Mouse (Mus musculus): ENCODE results near the gene Socs7.
"Not testable (repeated sequence)": the region's sequence is repeated elsewhere in the genome, so short reads cannot be mapped to it uniquely, and the experiment has no call there.

Socs7 gene

DNA sequence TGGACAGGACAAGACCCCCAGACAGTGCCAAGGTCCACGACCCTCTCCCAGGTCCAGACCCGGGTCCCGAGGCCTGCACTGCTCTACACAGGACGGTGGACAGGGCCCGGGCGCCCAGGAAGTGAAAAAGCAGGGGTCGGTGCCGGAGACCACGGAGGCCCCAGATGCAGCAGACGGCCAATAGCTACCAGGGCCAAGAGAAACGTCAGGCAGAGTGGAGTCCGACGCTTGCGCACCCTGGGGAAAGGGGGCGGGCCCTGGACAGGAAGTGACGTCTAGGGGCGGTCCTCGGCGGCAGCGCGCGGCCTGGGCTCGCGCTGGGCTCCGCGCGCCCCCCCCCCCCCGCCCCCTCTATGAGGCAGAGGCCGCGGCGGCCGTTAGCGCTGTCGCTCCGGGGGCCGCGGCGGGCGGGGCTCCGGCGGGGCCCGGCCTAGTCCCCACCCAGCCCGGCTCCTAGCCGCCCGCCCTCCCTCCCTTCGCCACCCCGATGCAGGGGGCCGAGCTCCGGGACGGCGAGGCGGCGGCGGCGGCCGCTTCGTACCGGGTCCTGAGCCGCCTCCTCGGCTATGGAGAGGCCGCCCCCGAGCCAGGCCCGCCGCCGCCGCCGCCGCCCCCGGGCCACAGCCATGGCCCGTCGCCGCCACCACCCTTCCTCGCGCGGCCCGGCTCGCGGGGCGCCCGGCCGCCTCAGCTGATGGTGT is at the start of gene Socs7:
Gene Socs7 (plus strand): TSS at position 604 of the 701 bp plus-strand sequence.
- peak; percentile 89 to 95 for DNase-seq

DNA sequence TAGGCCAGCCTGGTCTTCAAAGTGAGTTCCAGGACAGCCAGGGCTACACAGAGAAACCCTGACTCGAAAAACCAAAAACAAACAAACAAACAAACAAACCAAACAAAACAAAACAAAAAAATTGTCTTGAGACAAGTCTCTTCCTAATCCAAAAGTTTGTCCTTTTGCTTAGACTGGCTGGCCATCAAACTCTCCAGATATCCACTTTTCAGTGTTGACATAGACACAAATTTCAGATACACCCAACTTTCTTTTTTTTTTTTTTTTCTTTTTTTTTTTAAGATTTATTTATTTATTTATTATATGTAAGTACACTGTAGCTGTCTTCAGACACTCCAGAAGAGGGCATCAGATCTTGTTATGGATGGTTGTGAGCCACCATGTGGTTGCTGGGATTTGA is 49.5 kb upstream of the Socs7 start:
- not testable (repeated sequence) for DNase-seq

DNA sequence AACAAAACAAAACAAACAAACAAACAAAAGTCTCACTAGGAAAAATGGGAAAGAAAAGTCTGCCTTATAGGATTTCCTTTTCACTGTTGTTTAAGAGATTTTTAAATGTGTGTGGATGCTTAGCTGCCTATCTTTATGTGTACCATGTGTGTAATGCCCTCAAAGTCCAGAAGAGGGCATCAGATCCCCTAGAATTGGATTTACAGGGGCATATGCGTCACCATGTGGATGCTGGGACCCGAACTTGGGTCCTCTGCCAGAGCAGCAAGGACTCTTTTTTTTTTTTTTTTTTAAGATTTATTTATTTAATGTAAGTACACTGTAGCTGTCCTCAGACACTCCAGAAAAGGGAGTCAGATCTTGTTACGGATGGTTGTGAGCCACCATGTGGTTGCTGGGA is 48.2 kb upstream of the Socs7 start:
- no peak for DNase-seq

DNA sequence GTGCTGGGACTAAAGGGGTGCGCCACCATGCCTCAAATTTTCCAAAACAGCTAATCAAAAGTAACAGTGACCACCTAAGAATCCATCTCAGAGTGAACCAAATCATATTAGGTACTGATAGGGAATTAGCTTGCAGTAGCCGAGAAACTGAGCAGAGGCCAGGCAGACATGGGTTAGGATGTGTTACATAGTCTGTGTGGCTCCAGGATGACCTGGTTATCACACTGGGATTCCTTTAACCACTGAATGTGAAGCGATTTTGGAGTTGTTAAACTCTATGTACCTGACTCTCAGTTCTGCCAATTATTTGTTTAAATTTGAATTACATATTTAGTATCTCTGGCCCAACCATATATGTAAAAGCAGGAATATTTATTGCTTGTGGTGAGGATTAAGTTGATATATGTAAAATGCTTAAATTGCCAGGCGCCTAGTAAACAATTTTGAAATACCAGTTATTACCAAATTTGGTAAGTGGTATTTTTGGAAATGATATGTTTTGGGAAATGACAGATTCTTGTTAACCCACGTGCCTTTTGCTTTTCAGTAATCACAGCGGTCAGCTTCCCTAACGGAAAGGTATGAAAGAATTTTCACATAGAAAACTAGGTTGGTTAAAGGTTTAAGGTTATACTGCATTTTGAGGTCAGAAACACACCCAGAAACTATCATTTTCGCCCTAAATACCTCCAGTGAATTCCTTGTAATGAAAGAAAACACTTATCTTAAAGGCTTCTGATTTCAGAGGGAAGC is 47.4 kb upstream of the Socs7 start:
- DNase-seq, result no peak

DNA sequence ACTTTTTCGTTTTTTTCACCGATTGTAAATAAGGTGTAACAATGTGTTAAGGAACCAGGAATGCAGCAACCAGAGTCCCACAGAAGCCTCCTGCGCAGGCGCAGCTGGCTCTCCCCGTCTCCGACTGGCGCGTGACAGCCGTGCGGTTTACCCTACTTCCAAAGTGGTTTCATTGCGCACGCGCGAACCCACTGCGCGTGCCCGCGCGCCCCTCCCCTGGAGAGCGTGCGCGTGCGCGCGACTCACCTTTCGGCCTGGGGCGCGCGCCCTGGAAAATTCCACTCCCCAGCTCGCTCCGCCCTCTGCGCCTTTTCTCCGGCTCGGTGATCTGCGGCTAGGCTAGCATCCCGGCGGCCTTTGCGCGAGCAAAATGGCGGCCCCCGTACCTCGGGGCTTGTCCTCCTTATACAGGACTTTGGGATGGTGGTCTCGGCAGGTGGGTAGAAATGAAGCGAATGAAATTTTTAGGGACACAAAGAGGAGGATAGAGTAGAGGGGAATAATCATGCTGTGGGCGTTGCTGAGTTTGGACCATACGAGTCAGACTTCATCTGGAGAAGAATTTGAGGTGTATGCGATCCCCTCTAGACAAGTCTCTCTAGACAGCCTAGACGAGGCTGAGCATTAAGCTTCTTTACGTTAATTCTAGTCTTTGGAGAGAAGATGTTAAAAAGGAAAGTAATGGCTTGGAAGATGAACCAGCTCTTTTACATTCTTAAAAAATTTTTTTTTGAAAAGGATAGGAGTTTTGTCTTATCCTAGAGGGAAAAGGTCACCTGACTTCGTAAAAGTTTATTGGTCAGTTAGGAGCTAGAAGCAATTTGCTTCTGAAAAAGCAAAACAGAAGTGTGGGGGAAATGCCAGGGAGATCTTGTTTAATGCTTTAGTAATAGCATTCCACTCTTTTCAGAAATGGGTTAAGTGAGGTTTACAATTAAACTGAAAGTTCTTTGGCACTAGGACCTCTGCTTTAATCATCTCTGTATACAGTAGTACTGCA is 46.5 kb upstream of the Socs7 start, which contains the start of gene Mrpl45:
Gene Mrpl45 (plus strand): TSS at position 213 of the 1,000 bp plus-strand sequence.
- DNase-seq, result peak; percentile 97 to 99

DNA sequence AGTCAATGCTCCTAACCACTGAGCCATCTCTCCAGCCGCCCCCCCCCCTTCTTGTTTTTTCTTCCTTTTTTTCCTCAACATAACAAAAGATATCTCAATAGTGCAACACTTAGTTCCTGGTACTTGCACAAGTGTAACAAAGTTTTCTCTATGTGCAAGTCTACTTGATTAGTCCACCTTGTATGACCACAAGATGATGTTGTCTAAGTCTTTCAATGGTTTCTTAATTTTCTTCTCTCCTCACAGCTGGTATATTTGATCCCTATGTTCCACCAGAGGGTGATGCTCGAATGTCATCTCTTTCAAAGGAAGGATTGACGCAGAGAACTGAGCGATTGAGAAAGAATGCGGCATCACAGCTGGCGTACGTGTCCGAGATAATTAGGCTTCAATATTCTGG is 41.2 kb upstream of the Socs7 start:
- DNase-seq, result no peak

DNA sequence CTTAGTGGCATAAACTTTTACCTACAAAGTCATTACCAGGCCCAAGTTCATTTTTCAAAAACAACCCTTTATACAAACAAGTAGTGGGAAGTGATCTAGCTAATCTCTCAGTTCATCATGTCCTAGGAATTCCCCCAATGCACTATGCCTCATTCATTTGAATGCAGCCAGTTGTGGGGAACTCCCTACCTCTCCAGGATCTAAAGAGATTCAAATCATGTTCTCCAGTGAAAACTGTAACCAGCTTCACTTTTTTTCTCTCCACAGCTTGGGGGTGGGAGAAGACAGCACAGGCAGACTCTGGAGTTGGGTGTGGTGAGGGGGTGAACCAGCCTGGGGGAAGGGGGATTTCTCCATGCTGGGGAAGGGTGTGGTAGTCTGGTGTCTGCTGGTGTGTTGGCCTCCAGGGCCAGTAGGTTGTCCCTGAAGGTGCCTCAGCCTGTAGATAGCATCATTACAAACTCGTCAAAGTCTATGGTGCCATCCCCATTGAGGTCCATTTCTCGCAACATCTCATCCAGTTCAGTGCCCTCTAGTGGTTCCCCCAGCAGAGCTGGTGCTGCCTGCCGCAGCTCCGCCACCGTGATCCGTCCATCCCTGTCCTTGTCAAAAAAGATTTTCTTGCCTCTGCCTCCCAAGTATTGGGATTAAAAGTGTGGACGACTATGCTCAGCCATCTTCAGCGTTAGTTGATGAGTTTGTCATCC is 40.3 kb upstream of the Socs7 start:
- not testable (repeated sequence) for DNase-seq

DNA sequence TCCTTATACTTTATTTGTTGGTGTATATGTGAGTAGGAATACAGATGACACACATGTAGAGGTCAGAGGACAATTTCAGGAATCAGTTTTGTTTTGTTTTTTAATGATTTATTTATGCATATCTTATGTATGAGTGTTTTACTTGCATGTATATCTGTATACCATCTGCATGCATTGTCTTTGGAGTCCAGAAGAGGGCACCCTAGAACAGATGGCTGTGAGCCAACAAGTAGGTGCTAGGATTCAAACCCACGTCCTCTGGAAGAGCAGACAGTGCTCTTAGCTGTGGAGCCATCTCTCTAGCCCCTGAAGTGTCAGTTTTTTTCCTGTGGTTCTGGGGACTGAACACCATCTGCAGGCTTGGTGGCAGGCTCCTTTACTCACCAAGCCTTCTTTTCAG is 37.1 kb upstream of the Socs7 start:
- DNase-seq, result no peak

DNA sequence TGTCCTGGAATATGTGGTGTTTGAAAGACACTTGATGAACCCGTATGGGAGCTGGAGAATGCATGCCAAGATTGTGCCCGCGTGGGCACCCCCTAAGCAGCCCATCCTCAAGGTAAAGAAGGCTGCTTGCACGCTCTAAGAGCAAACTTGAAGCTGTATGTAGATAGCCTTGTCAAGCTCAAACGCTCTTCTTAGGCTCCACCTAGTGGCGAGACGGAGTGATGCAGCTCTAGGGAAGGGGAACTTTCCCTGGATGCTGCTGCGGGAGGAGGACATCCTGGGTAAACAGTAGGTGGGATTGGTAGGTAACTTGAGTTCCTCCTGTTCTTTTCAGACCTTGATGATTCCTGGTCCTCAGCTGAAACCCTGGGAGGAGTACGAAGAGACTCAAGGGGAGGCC is 34.2 kb upstream of the Socs7 start:
- DNase-seq, result peak; percentile 21 to 58

DNA sequence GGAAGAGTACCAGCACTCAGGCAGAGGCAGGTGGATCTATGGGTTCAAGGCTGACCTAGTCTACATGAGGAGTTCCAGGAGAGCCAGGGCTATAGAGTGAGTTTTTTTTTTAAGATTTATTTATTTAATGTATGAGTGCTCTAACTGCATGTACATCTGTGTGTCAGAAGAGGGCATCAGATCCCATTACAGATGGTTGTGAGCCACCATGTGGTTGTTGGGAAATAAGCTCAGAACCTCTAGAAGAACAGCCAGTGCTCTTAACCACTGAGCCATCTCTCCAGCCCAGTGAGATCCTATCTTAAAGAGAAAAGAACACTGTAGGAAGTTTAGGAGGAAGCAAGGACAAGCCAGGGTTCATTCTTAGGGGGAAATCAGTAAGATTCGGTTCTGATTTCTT is 32.0 kb upstream of the Socs7 start:
- no peak for DNase-seq

DNA sequence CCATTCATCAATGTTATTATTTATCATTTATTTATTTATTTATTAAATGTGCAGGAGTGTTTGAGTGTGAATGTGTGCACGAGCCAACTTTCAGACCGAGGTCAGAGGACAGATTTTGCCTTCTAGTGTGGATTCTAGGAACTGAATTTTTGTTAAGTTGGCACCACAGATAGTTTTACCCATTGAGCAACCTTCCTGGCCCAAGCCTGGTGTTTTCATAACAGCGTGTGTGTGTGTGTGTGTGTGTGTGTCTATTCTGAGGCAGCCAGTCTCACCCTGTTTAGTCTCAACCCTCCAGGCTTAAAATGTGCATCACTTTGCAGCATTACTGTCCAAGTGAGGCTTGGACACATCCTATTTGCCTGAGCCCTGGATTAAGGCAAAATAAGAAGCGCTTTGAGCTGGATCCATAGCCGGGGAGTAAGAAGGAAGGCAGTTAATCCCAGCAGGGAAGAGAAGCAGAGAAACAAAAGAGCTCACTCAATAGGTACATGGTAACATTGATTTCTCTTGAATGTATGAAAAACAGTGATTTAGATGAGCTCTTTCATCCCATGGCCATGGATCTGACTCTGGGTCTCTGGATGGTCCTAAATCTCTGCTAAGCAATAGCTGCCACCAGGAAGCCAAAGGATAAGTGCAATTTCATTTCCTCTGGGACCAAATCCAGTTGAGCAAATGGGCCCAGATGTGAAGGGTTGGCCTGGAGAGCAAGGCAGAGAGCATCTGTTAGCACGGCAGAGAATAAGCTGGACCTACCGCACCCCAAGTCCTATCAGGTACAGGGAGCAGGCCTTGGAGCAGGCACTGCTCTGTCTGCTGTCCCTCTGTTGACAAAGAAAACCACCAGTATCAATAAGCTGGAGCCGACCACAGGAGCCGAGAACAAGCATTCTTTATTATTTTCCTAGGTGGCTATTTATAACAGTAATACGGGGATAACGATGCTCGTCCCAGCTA is 30.8 kb upstream of the Socs7 start:
- no peak for DNase-seq

DNA sequence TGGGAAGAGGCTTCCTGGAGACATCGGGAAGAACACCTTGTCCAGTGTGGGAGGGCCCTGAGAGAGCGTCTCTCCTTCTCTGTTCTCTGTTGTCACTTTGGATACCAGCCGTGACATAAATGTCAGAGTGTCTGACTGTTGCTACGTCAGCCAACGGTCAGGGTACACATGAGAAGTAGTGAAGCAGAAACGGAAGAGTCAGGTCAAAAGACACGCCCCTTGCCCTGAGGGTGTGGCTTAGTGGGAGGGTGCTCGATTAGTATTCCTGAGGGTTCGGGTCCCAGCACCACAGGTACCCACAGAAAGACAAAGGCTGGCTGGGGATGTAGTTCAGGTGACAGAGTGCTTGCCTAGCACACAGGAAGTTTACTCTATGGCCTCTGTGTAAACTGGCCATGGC is 29.3 kb upstream of the Socs7 start:
- no peak for DNase-seq

DNA sequence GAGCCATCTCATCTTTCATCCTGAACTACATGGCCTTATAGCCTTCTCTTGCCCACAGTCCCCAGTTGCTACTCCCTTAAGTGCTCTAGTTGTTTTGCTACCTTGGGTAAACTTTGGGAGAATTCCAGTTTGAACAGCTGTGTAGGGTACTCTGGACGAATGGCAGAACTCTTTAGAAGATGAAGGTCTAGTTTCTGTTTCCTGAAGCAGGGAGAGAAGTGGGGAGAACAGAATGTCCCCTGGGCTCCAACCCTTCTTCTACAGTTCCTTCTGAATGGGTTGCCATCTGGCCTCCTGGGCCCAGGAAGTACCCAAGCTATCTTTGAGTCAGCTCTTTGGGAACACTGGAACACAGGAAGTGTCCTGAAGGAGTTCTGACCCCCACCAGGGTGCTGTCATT is 28.5 kb upstream of the Socs7 start:
- DNase-seq, result no peak

DNA sequence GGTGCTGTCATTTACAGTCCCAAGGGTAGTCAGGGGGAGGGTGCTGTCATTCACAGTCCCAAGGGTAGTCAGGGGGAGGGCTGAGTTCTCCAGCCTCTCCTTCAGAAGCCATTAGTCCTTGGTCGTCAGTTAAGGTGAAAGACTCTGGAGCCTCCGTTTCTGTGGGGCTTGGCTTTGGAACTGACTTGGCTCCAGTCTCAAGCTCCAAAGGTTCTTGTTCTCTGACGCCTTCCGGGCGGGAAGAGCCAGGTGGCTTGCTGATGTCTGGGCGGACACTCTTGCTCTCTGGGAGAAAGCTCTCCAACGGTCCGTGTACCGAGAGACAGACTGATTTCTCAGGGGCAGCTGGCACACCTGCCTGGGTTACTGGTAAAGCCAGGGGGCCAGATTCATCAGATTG is 28.0 kb upstream of the Socs7 start:
- no peak for DNase-seq

DNA sequence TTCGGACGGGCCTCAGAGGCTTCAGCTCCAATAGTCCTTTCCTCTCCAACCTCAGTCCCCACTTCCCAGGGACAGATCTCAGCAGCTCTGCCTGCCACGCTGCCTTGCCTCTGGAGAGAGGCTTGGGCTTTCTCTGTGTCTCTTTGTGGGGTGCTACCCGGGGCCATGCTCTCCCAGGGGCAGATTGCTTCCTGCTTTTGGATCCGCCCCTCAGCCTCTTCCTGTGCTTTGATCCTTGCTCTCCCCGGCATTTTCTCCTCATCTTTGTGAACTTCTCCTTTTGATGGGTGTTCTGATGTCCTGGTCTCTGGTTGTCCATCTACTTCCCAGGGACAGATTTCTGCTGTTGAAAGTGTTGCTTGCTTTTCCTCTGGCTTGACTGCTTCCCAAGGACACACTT is 26.1 kb upstream of the Socs7 start:
- no peak for DNase-seq

DNA sequence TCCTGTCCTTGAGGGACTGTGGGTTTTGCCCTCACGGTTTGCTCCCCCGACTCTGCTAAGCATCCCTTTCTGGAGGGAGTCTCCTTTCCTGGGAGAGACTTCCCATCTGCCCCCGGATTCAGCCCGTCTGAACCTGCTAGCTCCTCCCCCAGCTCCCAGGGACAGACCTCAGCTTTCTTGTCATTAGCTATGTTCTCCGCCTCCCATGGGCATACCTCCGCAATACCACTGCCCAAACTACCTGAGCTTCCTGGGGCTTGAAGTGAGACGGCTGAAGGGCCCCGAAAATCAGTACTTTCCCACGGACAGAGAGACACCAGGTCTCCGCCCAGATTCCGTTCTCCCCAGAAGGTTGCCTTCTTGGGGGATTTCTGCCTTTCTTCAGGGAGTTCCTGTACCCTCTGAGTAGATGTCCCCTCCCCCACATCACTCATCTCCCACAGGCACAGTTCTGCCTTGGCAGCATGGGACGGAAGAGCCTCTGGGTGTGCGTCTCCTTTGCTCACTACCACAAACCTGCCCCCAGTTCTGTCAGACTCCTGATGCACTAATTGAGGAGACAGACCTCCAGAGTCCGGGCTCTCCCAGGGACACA is 25.5 kb upstream of the Socs7 start:
- no peak for DNase-seq

DNA sequence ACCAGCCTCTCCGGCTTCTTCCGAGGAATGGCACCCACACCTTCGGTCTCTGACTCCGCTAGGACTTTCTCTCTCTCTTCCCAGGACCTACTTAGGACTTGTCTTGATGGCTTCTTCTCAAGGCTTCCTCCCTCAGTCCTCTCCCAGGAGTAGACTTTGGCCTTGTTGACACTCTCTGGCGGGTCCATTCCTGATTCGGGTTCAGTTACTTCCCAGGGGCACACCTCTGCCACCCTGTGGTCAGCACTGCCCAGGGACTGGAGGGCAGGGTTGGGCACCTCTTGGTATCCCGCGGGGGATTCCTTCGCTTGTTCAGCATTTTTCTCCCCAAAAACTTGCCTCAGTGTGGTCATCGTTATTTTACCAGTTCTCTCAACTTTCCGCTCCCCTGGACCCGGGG is 25.0 kb upstream of the Socs7 start:
- DNase-seq, result no peak

DNA sequence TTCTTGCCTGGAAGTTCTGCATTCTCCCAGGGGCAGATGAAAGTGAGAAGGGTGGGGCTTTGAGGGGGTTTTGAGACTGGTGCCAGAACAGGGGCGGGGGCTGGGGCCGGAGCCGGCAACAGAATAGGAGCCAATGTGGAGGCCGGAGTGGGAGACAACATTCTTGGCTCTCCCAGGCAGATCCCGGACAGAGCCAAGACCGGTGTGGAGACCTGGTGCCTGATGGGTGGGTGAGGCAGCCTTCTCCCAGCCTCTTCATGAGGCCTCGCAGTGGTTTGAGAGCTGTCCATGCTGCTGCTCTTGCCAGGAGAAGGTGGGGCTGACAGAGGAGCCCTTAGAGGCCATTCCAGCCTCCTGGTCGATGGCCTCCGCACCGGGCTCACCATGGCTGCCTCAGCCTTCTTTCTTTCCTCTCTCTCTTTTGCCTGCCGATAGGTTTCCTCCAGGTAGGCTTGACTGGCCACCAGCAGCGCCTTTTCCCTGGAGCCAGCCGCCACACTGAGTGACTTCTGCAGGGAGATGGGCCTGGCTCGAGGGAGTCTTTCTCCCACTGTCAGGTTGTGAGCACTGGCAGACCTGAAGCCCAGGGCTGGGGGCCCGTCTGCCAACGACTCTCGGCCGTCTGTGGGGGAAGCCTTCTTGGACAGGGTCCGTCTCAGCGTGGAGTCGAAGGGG is 23.9 kb upstream of the Socs7 start:
- DNase-seq, result no peak

DNA sequence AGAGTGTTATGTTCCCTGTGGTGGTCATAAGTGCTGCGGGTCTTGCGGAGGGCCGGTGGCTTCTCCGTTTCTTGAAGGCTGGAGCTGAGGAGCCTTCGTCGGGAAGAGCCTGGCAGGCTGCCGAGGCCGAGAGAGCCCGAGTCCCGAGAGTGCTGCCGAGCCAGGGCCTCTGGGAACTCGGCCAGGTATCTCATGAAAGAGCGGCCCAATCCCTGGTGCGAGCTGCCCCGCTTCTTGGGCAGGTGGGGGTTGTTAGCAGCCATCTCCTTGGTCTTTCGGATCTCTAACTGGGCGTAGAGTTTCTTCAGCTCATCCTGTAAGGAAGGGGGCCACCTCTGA is 23.4 kb upstream of the Socs7 start:
- no peak for DNase-seq

DNA sequence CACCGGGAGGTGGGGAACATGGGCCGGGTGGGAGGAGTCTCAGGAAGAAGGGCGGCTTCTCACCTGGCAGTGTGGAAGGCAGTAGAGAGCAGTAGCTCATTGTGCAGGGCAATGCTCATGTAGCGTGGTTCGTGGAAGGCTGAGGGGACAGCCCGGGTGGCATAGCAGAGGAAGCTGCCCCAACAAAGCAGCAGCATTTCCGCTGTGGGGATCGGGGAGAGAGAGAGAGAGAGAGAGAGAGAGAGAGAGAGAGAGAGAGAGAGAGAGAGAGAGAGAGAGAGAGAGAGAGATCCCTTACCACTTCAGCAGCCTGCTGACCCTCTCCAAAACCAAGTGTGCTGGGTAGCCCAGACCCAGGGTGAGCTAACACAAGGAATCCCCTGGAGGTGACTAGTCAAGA is 19.2 kb upstream of the Socs7 start:
- DNase-seq, result no peak

Measured in spleen, adult 18-20 months (tissue).